Mouse (Mus musculus): Measurements from ENCODE around the gene Snx9. TPM values are rescaled to one million over a fixed set of nuclear protein-coding genes. Genes with fewer than 3 reads are reported as not detected.

The Snx9 gene
- polyA plus RNA-seq, 1 experiment from 2014 or later: 27.6 TPM

GRCm38 (mm10) chr17:5804370-5805150 lies 36.6 kb upstream of the Snx9 start:
- no peak overlapping the region for H3K4me3 ChIP-seq (ENCODE audit: low read depth, low read length)
- ATAC-seq (ENCODE audit: insufficient number of reproducible peaks, low FRiP score, low TSS enrichment, low read depth) (no peak), DNase-seq (ENCODE audit: low spot score) (no peak)
- WGBS: 79% methylated on average over 12 of the region's 12 CpGs
- no peak overlapping the region for H3K27ac ChIP-seq (replicated peaks; ENCODE audit: low read depth, low read length)
- peaks cover 4% of the 10 kb centered on the region; the same call in 1 of the 2 replicates for H3K4me1 ChIP-seq (ENCODE audit: control insufficient read depth, insufficient read depth, low read length)
- H3K9me3 ChIP-seq (ENCODE audit: control insufficient read depth, low read length): no peaks in the 10 kb centered on the region
- no peaks in the 10 kb centered on the region for H3K27me3 ChIP-seq (ENCODE audit: control insufficient read depth, insufficient read depth, low read length)
- H3K36me3 ChIP-seq (ENCODE audit: control insufficient read depth, insufficient read depth, low read length): no peaks in the 10 kb centered on the region
- no peak overlapping the region for H3K4me2 ChIP-seq (ENCODE audit: low read depth, severe bottlenecking)
- H3K9ac ChIP-seq (ENCODE audit: low read length): no peak overlapping the region

DNA sequence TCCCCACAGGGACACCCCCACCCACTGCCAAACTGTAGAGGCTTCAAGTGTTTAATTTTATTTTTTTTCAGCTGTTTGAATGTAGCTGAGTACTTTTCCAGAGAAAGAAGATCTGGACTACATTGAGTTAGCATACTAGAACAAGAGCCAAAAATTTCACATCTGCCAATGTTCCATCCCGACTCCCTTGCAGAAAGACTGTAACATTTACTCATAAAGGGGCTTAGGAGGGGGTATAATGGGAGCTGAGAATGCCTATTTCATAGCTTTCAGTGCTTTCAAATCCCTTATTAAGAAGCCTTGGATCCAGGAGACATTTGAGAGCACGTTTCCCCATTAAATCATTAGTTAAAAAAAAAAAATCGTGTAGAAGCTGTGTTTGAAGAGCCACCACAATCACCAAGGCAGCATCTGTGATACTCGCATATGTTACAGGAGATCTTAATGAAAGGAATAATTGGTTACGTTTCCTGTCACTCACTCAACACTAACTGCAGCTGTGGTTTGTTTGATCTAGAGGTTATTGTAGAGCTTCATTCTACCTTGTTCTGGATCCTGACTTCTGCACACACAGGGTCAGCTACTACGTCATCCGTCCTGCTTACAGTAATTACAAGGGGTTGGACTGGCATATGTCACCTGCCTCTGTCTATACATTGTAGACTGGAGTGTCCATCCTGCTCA lies 35.8 kb upstream of the Snx9 start:
- H3K27ac ChIP-seq (replicated peaks; ENCODE audit: low read depth, low read length): no peak overlapping the region
- H3K4me1 ChIP-seq (ENCODE audit: control insufficient read depth, insufficient read depth, low read length): peaks cover 4% of the 10 kb centered on the region; the same call in 1 of the 2 replicates
- no peak overlapping the region for H3K4me2 ChIP-seq (ENCODE audit: low read depth, severe bottlenecking)
- no peaks in the 10 kb centered on the region for H3K27me3 ChIP-seq (ENCODE audit: control insufficient read depth, insufficient read depth, low read length)
- H3K9ac ChIP-seq (ENCODE audit: low read length): no peak overlapping the region
- no peaks in the 10 kb centered on the region for H3K9me3 ChIP-seq (ENCODE audit: control insufficient read depth, low read length)
- H3K36me3 ChIP-seq (ENCODE audit: control insufficient read depth, insufficient read depth, low read length): no peaks in the 10 kb centered on the region
- H3K4me3 ChIP-seq (ENCODE audit: low read depth, low read length): no peak overlapping the region
- no peak for ATAC-seq (ENCODE audit: insufficient number of reproducible peaks, low FRiP score, low TSS enrichment, low read depth)
- WGBS: 49% methylated on average over 7 of the region's 7 CpGs
- no peak for DNase-seq (ENCODE audit: low spot score)

GRCm38 (mm10) chr17:5805935-5806334 lies 35.2 kb upstream of the Snx9 start:
- H3K27ac ChIP-seq (replicated peaks; ENCODE audit: low read depth, low read length): no peak overlapping the region
- peaks cover 4% of the 10 kb centered on the region; the same call in 1 of the 2 replicates for H3K4me1 ChIP-seq (ENCODE audit: control insufficient read depth, insufficient read depth, low read length)
- no peaks in the 10 kb centered on the region for H3K36me3 ChIP-seq (ENCODE audit: control insufficient read depth, insufficient read depth, low read length)
- no peak overlapping the region for H3K4me3 ChIP-seq (ENCODE audit: low read depth, low read length)
- H3K9me3 ChIP-seq (ENCODE audit: control insufficient read depth, low read length): no peaks in the 10 kb centered on the region
- no peak overlapping the region for H3K4me2 ChIP-seq (ENCODE audit: low read depth, severe bottlenecking)
- no peaks in the 10 kb centered on the region for H3K27me3 ChIP-seq (ENCODE audit: control insufficient read depth, insufficient read depth, low read length)
- WGBS: 81% methylated on average over 2 of the region's 2 CpGs
- H3K9ac ChIP-seq (ENCODE audit: low read length): no peak overlapping the region
- no peak for DNase-seq (ENCODE audit: low spot score)
- ATAC-seq (ENCODE audit: insufficient number of reproducible peaks, low FRiP score, low TSS enrichment, low read depth): no peak

GRCm38 (mm10) chr17:5806823-5807222 lies 34.3 kb upstream of the Snx9 start:
- H3K27me3 ChIP-seq (ENCODE audit: control insufficient read depth, insufficient read depth, low read length): no peaks in the 10 kb centered on the region
- no peak for ATAC-seq (ENCODE audit: insufficient number of reproducible peaks, low FRiP score, low TSS enrichment, low read depth)
- H3K4me1 ChIP-seq (ENCODE audit: control insufficient read depth, insufficient read depth, low read length): peaks cover 4% of the 10 kb centered on the region; the same call in 1 of the 2 replicates
- no peak overlapping the region for H3K9ac ChIP-seq (ENCODE audit: low read length)
- H3K9me3 ChIP-seq (ENCODE audit: control insufficient read depth, low read length): no peaks in the 10 kb centered on the region
- H3K27ac ChIP-seq (replicated peaks; ENCODE audit: low read depth, low read length): no peak overlapping the region
- H3K36me3 ChIP-seq (ENCODE audit: control insufficient read depth, insufficient read depth, low read length): no peaks in the 10 kb centered on the region
- no peak overlapping the region for H3K4me3 ChIP-seq (ENCODE audit: low read depth, low read length)
- H3K4me2 ChIP-seq (ENCODE audit: low read depth, severe bottlenecking): no peak overlapping the region
- DNase-seq (ENCODE audit: low spot score): no peak
- 88% methylated on average over 2 of the region's 2 CpGs for WGBS

DNA sequence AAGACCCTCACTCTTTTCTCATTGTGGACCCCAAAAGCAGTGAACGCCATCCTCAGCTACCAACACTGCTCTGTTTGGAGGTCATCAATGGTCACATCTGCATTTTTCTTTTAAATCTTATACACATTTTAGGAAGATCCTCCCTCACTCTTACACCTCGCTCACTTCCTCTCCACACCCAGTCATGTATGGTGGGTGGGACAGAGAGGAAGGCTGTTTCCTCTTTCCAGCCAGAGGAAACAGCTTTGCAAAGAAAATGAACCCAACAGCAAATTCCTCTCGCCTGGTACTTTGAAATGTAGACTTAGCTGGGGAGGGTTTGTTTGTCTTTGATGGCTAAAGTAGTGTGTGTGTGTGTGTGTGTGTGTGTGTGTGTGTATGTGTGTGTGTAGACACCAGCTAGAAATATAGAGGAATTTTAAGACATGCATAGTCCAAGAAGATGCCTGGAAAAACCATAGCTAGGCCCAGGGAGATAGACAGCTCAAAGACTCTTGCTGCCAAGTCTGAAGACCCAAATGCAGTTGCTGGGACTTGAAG lies 33.2 kb upstream of the Snx9 start:
- Histone ChIP-seq H3K4me3 (ENCODE audit: low read depth, low read length) (no peak overlapping the region), H3K27ac (replicated peaks; ENCODE audit: low read depth, low read length) (no peak overlapping the region), H3K4me2 (ENCODE audit: low read depth, severe bottlenecking) (no peak overlapping the region), H3K9ac (ENCODE audit: low read length) (no peak overlapping the region), H3K27me3 (ENCODE audit: control insufficient read depth, insufficient read depth, low read length) (no peaks in the 10 kb centered on the region), H3K4me1 (ENCODE audit: control insufficient read depth, insufficient read depth, low read length) (peaks cover 4% of the 10 kb centered on the region; the same call in 1 of the 2 replicates), H3K9me3 (ENCODE audit: control insufficient read depth, low read length) (no peaks in the 10 kb centered on the region; the same call in 1 of the 2 replicates), H3K36me3 (ENCODE audit: control insufficient read depth, insufficient read depth, low read length) (no peaks in the 10 kb centered on the region)
- no peak for ATAC-seq (ENCODE audit: insufficient number of reproducible peaks, low FRiP score, low TSS enrichment, low read depth)
- no peak for DNase-seq (ENCODE audit: low spot score)
- WGBS: 78% methylated on average over 3 of the region's 3 CpGs

DNA sequence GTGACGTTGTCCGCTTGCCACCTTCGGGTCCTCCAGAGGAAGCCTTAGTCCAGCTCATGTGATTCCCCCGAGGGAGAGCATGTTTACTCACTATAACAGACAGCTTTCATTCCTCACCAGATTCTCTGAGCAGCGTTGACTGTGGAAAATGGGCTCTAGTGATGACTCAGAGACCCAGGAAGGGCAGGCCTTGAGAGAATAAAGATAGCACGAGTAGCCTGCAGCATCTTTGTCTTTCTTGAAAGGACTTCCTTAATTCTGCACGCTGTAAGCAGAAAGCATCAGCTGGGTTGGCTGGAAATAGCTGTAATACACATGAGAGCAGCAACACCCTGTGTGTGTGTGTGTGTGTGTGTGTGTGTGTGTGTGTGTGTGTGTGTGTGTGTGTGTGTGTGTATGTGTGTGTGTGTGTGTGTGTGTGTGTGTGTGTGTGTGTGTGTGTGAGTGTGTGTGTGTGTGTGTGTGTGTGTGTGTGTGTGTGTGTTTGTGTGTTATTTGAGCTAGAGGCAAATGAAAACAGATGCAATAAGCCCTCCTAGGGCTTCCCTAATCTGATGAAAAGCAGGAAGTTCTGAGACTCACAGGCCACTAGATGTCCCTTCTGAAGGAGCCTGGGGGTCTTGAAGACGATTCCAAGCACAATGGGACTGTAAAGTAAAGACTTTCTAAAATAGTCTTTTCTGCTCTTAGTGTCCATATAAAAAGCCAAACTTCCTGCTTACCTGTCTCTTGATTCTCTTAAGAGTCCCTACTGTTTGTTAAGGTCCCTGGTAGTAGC lies 27.1 kb upstream of the Snx9 start:
- Histone ChIP-seq H3K9me3 (ENCODE audit: control insufficient read depth, low read length) (no peaks in the 10 kb centered on the region; the same call in 1 of the 2 replicates), H3K36me3 (ENCODE audit: control insufficient read depth, insufficient read depth, low read length) (no peaks in the 10 kb centered on the region), H3K4me1 (ENCODE audit: control insufficient read depth, insufficient read depth, low read length) (no peaks in the 10 kb centered on the region), H3K4me3 (ENCODE audit: low read depth, low read length) (no peak overlapping the region), H3K9ac (ENCODE audit: low read length) (no peak overlapping the region), H3K27me3 (ENCODE audit: control insufficient read depth, insufficient read depth, low read length) (no peaks in the 10 kb centered on the region), H3K4me2 (ENCODE audit: low read depth, severe bottlenecking) (no peak overlapping the region), H3K27ac (replicated peaks; ENCODE audit: low read depth, low read length) (no peak overlapping the region)
- DNase-seq (ENCODE audit: low spot score) (no peak), ATAC-seq (ENCODE audit: insufficient number of reproducible peaks, low FRiP score, low TSS enrichment, low read depth) (no peak)
- WGBS: 73% methylated on average over 8 of the region's 8 CpGs

GRCm38 (mm10) chr17:5814641-5814920 lies 26.5 kb upstream of the Snx9 start:
- ATAC-seq (ENCODE audit: insufficient number of reproducible peaks, low FRiP score, low TSS enrichment, low read depth): no peak
- H3K4me3 ChIP-seq (ENCODE audit: low read depth, low read length): no peak overlapping the region
- no peaks in the 10 kb centered on the region; the same call in 1 of the 2 replicates for H3K9me3 ChIP-seq (ENCODE audit: control insufficient read depth, low read length)
- 34% methylated on average over 1 of the region's 1 CpGs for WGBS
- no peak for DNase-seq (ENCODE audit: low spot score)
- H3K36me3 ChIP-seq (ENCODE audit: control insufficient read depth, insufficient read depth, low read length): no peaks in the 10 kb centered on the region
- H3K4me2 ChIP-seq (ENCODE audit: low read depth, severe bottlenecking): no peak overlapping the region
- H3K4me1 ChIP-seq (ENCODE audit: control insufficient read depth, insufficient read depth, low read length): no peaks in the 10 kb centered on the region
- no peak overlapping the region for H3K27ac ChIP-seq (replicated peaks; ENCODE audit: low read depth, low read length)
- H3K27me3 ChIP-seq (ENCODE audit: control insufficient read depth, insufficient read depth, low read length): no peaks in the 10 kb centered on the region
- H3K9ac ChIP-seq (ENCODE audit: low read length): no peak overlapping the region

- no peaks in the 10 kb centered on the region for H3K36me3 ChIP-seq (ENCODE audit: control insufficient read depth, insufficient read depth, low read length)
- WGBS: 96% methylated on average over 2 of the region's 2 CpGs
- H3K4me2 ChIP-seq (ENCODE audit: low read depth, severe bottlenecking): no peak overlapping the region
- H3K9ac ChIP-seq (ENCODE audit: low read length): no peak overlapping the region
- H3K27ac ChIP-seq (replicated peaks; ENCODE audit: low read depth, low read length): no peak overlapping the region
- H3K9me3 ChIP-seq (ENCODE audit: control insufficient read depth, low read length): no peaks in the 10 kb centered on the region
- H3K4me1 ChIP-seq (ENCODE audit: control insufficient read depth, insufficient read depth, low read length): no peaks in the 10 kb centered on the region
- no peaks in the 10 kb centered on the region for H3K27me3 ChIP-seq (ENCODE audit: control insufficient read depth, insufficient read depth, low read length)
- ATAC-seq (ENCODE audit: insufficient number of reproducible peaks, low FRiP score, low TSS enrichment, low read depth): no peak
- DNase-seq (ENCODE audit: low spot score): no peak
- no peak overlapping the region for H3K4me3 ChIP-seq (ENCODE audit: low read depth, low read length)
These were observed 23.3 kb upstream of the Snx9 start for GRCm38 (mm10) chr17:5817871-5818270.

Measured in limb, embryonic 11.5 days (tissue).